Mouse (Mus musculus): ENCODE data around the gene Trmt13. TPM values are rescaled to one million over a fixed set of nuclear protein-coding genes. Genes with fewer than 3 reads are reported as not detected.

The Trmt13 gene
- polyA plus RNA-seq (2015; fragmentation: Nextera tagmentation; extraction: Ambion mirVana): 15.0 and 17.0 TPM in 2 replicates

GRCm38 (mm10) chr3:116614295-116614892 is at the start of gene Trmt13:
Gene Trmt13, minus strand, starts transcription at chr3:116614587.
- no peaks in the 10 kb centered on the region for H3K9me3 ChIP-seq (ENCODE audit: low read length)
- no peaks in the 10 kb centered on the region for H3K36me3 ChIP-seq (ENCODE audit: insufficient read depth, low read length)
- peak; percentile 53 for ATAC-seq
- no peak for TF ChIP-seq CTCF (IDR thresholded peaks at IDR 0.05)
- no peak for TF ChIP-seq EP300 (IDR thresholded peaks at IDR 0.05)
- H3K4me3 ChIP-seq (ENCODE audit: low read depth, low read length): no peak within 1 kb of the TSS
- 46% methylated on average over 10 of the region's 10 CpGs for WGBS
- H3K27me3 ChIP-seq (replicated peaks; ENCODE audit: insufficient read depth, low read length): no peaks in the 10 kb centered on the region
- no peak within 1 kb of the TSS for H3K9ac ChIP-seq (replicated peaks; ENCODE audit: low read depth)
- H3K4me1 ChIP-seq (ENCODE audit: insufficient read depth, low read depth, low read length): no peaks in the 10 kb centered on the region
- 0 out of 2 replicates have a peak within 1 kb of the TSS, but pooled peaks have one; percentile 9 for H3K27ac ChIP-seq (ENCODE audit: low read length)
- peak; percentile 38 for DNase-seq (ENCODE audit: low spot score)
- H3K4me2 ChIP-seq (replicated peaks; ENCODE audit: low read depth, low read length): no peak within 1 kb of the TSS

- 2% methylated on average over 32 of the region's 39 CpGs for WGBS
- H3K27me3 ChIP-seq (replicated peaks; ENCODE audit: insufficient read depth, low read length): no peaks in the 10 kb centered on the region
- ATAC-seq (peak; percentile 99), DNase-seq (ENCODE audit: low spot score) (peak; percentile 97)
- H3K9me3 ChIP-seq (ENCODE audit: low read length): no peaks in the 10 kb centered on the region
- H3K4me3 ChIP-seq (ENCODE audit: low read depth, low read length): peak within 1 kb of the TSS; percentile 88
- H3K27ac ChIP-seq (ENCODE audit: low read length): peak within 1 kb of the TSS; percentile 95
- peak within 1 kb of the TSS; percentile 82 for H3K9ac ChIP-seq (replicated peaks; ENCODE audit: low read depth)
- H3K4me2 ChIP-seq (replicated peaks; ENCODE audit: low read depth, low read length): peak within 1 kb of the TSS; percentile 68
- H3K36me3 ChIP-seq (ENCODE audit: insufficient read depth, low read length): no peaks in the 10 kb centered on the region
- TF ChIP-seq EP300 (IDR thresholded peaks at IDR 0.05) (no peak), CTCF (IDR thresholded peaks at IDR 0.05) (0 out of 2 replicates have a peak, but pooled peaks have one; percentile 8)
- peaks cover 4% of the 10 kb centered on the region; the same call in 1 of the 2 replicates for H3K4me1 ChIP-seq (ENCODE audit: insufficient read depth, low read depth, low read length)
Measured at GRCm38 (mm10) chr3:116662463-116662863, 48.1 kb upstream of the Trmt13 start, which contains the start of gene Mfsd14a. Gene Mfsd14a, minus strand, starts transcription at chr3:116662677.

GRCm38 (mm10) chr3:116661870-116662414 is 47.6 kb upstream of the Trmt13 start:
- Histone ChIP-seq H3K4me2 (replicated peaks; ENCODE audit: low read depth, low read length) (peak overlapping the region; percentile 68), H3K27ac (ENCODE audit: low read length) (peak overlapping the region; percentile 95), H3K9me3 (ENCODE audit: low read length) (no peaks in the 10 kb centered on the region), H3K9ac (replicated peaks; ENCODE audit: low read depth) (peak overlapping the region; percentile 82), H3K4me1 (ENCODE audit: insufficient read depth, low read depth, low read length) (peaks cover 7% of the 10 kb centered on the region; the same call in 1 of the 2 replicates), H3K27me3 (replicated peaks; ENCODE audit: insufficient read depth, low read length) (no peaks in the 10 kb centered on the region), H3K4me3 (ENCODE audit: low read depth, low read length) (peak overlapping the region; percentile 88), H3K36me3 (ENCODE audit: insufficient read depth, low read length) (no peaks in the 10 kb centered on the region)
- ATAC-seq: peak; percentile 88
- DNase-seq (ENCODE audit: low spot score): peak; percentile 79
- under 1% methylated on average over 37 of the region's 68 CpGs for WGBS
- TF ChIP-seq EP300 (IDR thresholded peaks at IDR 0.05) (no peak), CTCF (IDR thresholded peaks at IDR 0.05) (no peak)

- Histone ChIP-seq H3K9me3 (ENCODE audit: low read length) (no peaks in the 10 kb centered on the region), H3K4me1 (ENCODE audit: insufficient read depth, low read depth, low read length) (peaks cover 12% of the 10 kb centered on the region; the same call in 1 of the 2 replicates), H3K9ac (replicated peaks; ENCODE audit: low read depth) (peak overlapping the region; percentile 82), H3K4me3 (ENCODE audit: low read depth, low read length) (peak overlapping the region; percentile 88), H3K27ac (ENCODE audit: low read length) (peak overlapping the region; percentile 95), H3K4me2 (replicated peaks; ENCODE audit: low read depth, low read length) (peak overlapping the region; percentile 68), H3K27me3 (replicated peaks; ENCODE audit: insufficient read depth, low read length) (no peaks in the 10 kb centered on the region), H3K36me3 (ENCODE audit: insufficient read depth, low read length) (no peaks in the 10 kb centered on the region)
- ATAC-seq: no peak
- WGBS: 4% methylated on average over 16 of the region's 16 CpGs
- DNase-seq (ENCODE audit: low spot score): no peak
- no peak for TF ChIP-seq CTCF (IDR thresholded peaks at IDR 0.05)
- no peak for TF ChIP-seq EP300 (IDR thresholded peaks at IDR 0.05)
Measured at GRCm38 (mm10) chr3:116661288-116661869, 47.0 kb upstream of the Trmt13 start.

GRCm38 (mm10) chr3:116659856-116660430 is 45.6 kb upstream of the Trmt13 start:
- DNase-seq (ENCODE audit: low spot score) (no peak), ATAC-seq (no peak)
- Histone ChIP-seq H3K27ac (ENCODE audit: low read length) (no peak overlapping the region), H3K4me3 (ENCODE audit: low read depth, low read length) (no peak overlapping the region), H3K4me2 (replicated peaks; ENCODE audit: low read depth, low read length) (no peak overlapping the region), H3K4me1 (ENCODE audit: insufficient read depth, low read depth, low read length) (peaks cover 12% of the 10 kb centered on the region; the same call in 1 of the 2 replicates), H3K9ac (replicated peaks; ENCODE audit: low read depth) (no peak overlapping the region), H3K9me3 (ENCODE audit: low read length) (no peaks in the 10 kb centered on the region), H3K36me3 (ENCODE audit: insufficient read depth, low read length) (no peaks in the 10 kb centered on the region), H3K27me3 (replicated peaks; ENCODE audit: insufficient read depth, low read length) (no peaks in the 10 kb centered on the region)
- WGBS: 70% methylated on average over 13 of the region's 13 CpGs
- TF ChIP-seq CTCF (IDR thresholded peaks at IDR 0.05) (no peak), EP300 (IDR thresholded peaks at IDR 0.05) (no peak)

Measured in lung, postnatal 0 days (tissue).